Mouse (Mus musculus): Measurements from ENCODE around the gene Fig4. TPM values are rescaled to one million over a fixed set of nuclear protein-coding genes. Genes with fewer than 3 reads are reported as not detected.

Fig4 gene
- polyA plus RNA-seq, 1 experiment from 2014 or later, result 57.2 TPM

Other genes starting within 250 kb of the Fig4 start
- gene Gpr6, start 231.0 kb downstream of the Fig4 start, polyA plus RNA-seq (2014; fragmentation: Nextera tagmentation; extraction: Ambion mirVana), result not detected in 2 replicates
- 0.18 and 0.19 TPM in 2 replicates for gene Ak9, start 720 bp upstream of the Fig4 start, polyA plus RNA-seq (2014; fragmentation: Nextera tagmentation; extraction: Ambion mirVana)
- gene Zbtb24, start 147.1 kb upstream of the Fig4 start, polyA plus RNA-seq (2014; fragmentation: Nextera tagmentation; extraction: Ambion mirVana), result 11.7 and 12.7 TPM in 2 replicates
- gene Mical1, start 173.1 kb upstream of the Fig4 start, polyA plus RNA-seq (2014; fragmentation: Nextera tagmentation; extraction: Ambion mirVana), result 31.8 and 32.1 TPM in 2 replicates
- gene Smpd2, start 187.1 kb upstream of the Fig4 start, polyA plus RNA-seq (2014; fragmentation: Nextera tagmentation; extraction: Ambion mirVana), result 51.1 and 54.0 TPM in 2 replicates
- 1.8 and 2.3 TPM in 2 replicates for gene Ppil6, start 187.2 kb upstream of the Fig4 start, polyA plus RNA-seq (2014; fragmentation: Nextera tagmentation; extraction: Ambion mirVana)
- gene Cd164, start 216.2 kb upstream of the Fig4 start, polyA plus RNA-seq (2014; fragmentation: Nextera tagmentation; extraction: Ambion mirVana), result 220 and 225 TPM in 2 replicates

Data from heart, embryonic 14.5 days (tissue).